Mouse (Mus musculus): Measurements from ENCODE around the gene Tex33.

- TF ChIP-seq CTCF (IDR thresholded peaks at IDR 0.05; ENCODE audit: low read depth): no peak
- no peak for TF ChIP-seq EP300 (IDR thresholded peaks at IDR 0.05; ENCODE audit: low read depth)
Measured at GRCm38 (mm10) chr15:78413719-78414117, 18.0 kb upstream of the Tex33 start.
